In genomic region chr8:120224521-120225420, GRCm38 (mm10) we compare ENCODE assay signal across 12 mouse cellular contexts. TPM values are rescaled to one million over a fixed set of nuclear protein-coding genes. Genes with fewer than 3 reads are reported as not detected.
A peak's percentile ranks its signal among the peaks of the same experiment; 100 is the strongest.
DNase-seq lines count a peak whose midpoint lies in the region; ATAC-seq and TF ChIP-seq lines count a peak whose summit lies in the region.
"Had no signal": no experiment of that assay in that cellular context is flagged by ENCODE, and none has a peak within 500 bp of the region (broad histone marks: within the 10 kb centered on the region; RNA-seq: fewer than 3 reads in every experiment).

No protein-coding gene starts in this region.

- no peak overlapping the region for H3K4me2 ChIP-seq in forebrain, postnatal 0 days (ENCODE audit: low read depth)
- no peak overlapping the region for H3K4me2 ChIP-seq in neural tube, embryonic 11.5 days (ENCODE audit: low read depth)
- no peak overlapping the region for H3K4me2 ChIP-seq in neural tube, embryonic 15.5 days
- H3K4me2 ChIP-seq: lung, embryonic 15.5 days had no signal

- no peaks in the 10 kb centered on the region for H3K36me3 ChIP-seq in forebrain, embryonic 10.5 days (replicated peaks)
- H3K36me3 ChIP-seq in forebrain, postnatal 0 days (ENCODE audit: insufficient read depth) = no peaks in the 10 kb centered on the region
- no peaks in the 10 kb centered on the region for H3K36me3 ChIP-seq in neural tube, embryonic 11.5 days (ENCODE audit: control insufficient read depth, insufficient read depth, low read length)
- H3K36me3 ChIP-seq in neural tube, embryonic 15.5 days = no peaks in the 10 kb centered on the region
- no peaks in the 10 kb centered on the region for H3K36me3 ChIP-seq in limb, embryonic 10.5 days
- H3K36me3 ChIP-seq: lung, embryonic 15.5 days had no signal

- peak overlapping the region; percentile 84 for H3K27ac ChIP-seq in forebrain, embryonic 10.5 days
- H3K27ac ChIP-seq in forebrain, postnatal 0 days (ENCODE audit: low read depth, low read length) = no peak overlapping the region
- H3K27ac ChIP-seq in neural tube, embryonic 11.5 days (ENCODE audit: low read depth, low read length) = 0 out of 2 replicates have a peak overlapping the region, but pooled peaks have one; percentile 23
- no peak overlapping the region for H3K27ac ChIP-seq in neural tube, embryonic 15.5 days (replicated peaks)
- peak overlapping the region; percentile 72 for H3K27ac ChIP-seq in limb, embryonic 10.5 days
- H3K27ac ChIP-seq: lung, embryonic 15.5 days had no signal

- H3K9ac ChIP-seq in forebrain, postnatal 0 days = no peak overlapping the region
- H3K9ac ChIP-seq in neural tube, embryonic 11.5 days (ENCODE audit: low read length) = peak overlapping the region; percentile 26; the same call in 1 of the 2 replicates
- no peak overlapping the region for H3K9ac ChIP-seq in neural tube, embryonic 15.5 days (replicated peaks)
- H3K9ac ChIP-seq: lung, embryonic 15.5 days had no signal

- H3K9me3 ChIP-seq in forebrain, embryonic 10.5 days = no peaks in the 10 kb centered on the region
- no peaks in the 10 kb centered on the region for H3K9me3 ChIP-seq in forebrain, postnatal 0 days (ENCODE audit: low read length)
- no peaks in the 10 kb centered on the region for H3K9me3 ChIP-seq in neural tube, embryonic 11.5 days (ENCODE audit: control insufficient read depth, low read length)
- no peaks in the 10 kb centered on the region for H3K9me3 ChIP-seq in neural tube, embryonic 15.5 days (replicated peaks)
- no peaks in the 10 kb centered on the region for H3K9me3 ChIP-seq in limb, embryonic 10.5 days (replicated peaks)
- H3K9me3 ChIP-seq: lung, embryonic 15.5 days had no signal

- H3K4me1 ChIP-seq in forebrain, embryonic 10.5 days = peaks cover 84% of the 10 kb centered on the region
- peaks cover 4% of the 10 kb centered on the region; the same call in 1 of the 2 replicates for H3K4me1 ChIP-seq in forebrain, postnatal 0 days (ENCODE audit: insufficient read depth)
- peaks cover 58% of the 10 kb centered on the region for H3K4me1 ChIP-seq in neural tube, embryonic 11.5 days (ENCODE audit: control insufficient read depth, insufficient read depth, low read length)
- H3K4me1 ChIP-seq in neural tube, embryonic 15.5 days = peaks cover 55% of the 10 kb centered on the region
- H3K4me1 ChIP-seq in limb, embryonic 10.5 days = peaks cover 91% of the 10 kb centered on the region

- peaks cover 56% of the 10 kb centered on the region for H3K27me3 ChIP-seq in forebrain, embryonic 10.5 days (ENCODE audit: poor library complexity, severe bottlenecking)
- H3K27me3 ChIP-seq in forebrain, postnatal 0 days (ENCODE audit: insufficient read depth, low read length) = no peaks in the 10 kb centered on the region
- no peaks in the 10 kb centered on the region for H3K27me3 ChIP-seq in neural tube, embryonic 11.5 days (ENCODE audit: control insufficient read depth, insufficient read depth, low read length)
- H3K27me3 ChIP-seq in neural tube, embryonic 15.5 days (replicated peaks) = no peaks in the 10 kb centered on the region
- H3K27me3 ChIP-seq in limb, embryonic 10.5 days (ENCODE audit: low read depth, poor library complexity, severe bottlenecking) = peaks cover 16% of the 10 kb centered on the region

- no peak for ATAC-seq in forebrain, postnatal 0 days
- ATAC-seq in neural tube, embryonic 11.5 days (ENCODE audit: insufficient read depth, low FRiP score, low TSS enrichment) = no peak
- ATAC-seq in neural tube, embryonic 15.5 days (ENCODE audit: low FRiP score) = no peak
- no peak for ATAC-seq in frontal cortex, adult (ENCODE audit: low TSS enrichment)

- WGBS in forebrain, embryonic 10.5 days = 52% methylated on average over 11 of the region's 11 CpGs
- 45% methylated on average over 11 of the region's 11 CpGs for WGBS in forebrain, postnatal 0 days
- WGBS in neural tube, embryonic 11.5 days = 42% methylated on average over 10 of the region's 11 CpGs
- 48% methylated on average over 11 of the region's 11 CpGs for WGBS in neural tube, embryonic 15.5 days
- WGBS in limb, embryonic 10.5 days = 38% methylated on average over 11 of the region's 11 CpGs

- TF ChIP-seq CTCF in forebrain, postnatal 0 days (IDR thresholded peaks at IDR 0.05; ENCODE audit: low read depth) = no peak

- no peak for DNase-seq in forebrain, embryonic 10.5 days (ENCODE audit: extremely low spot score, low spot score)
- no peak for DNase-seq in forebrain, postnatal 0 days
- no peak for DNase-seq in neural tube, embryonic 11.5 days (ENCODE audit: low spot score)
- peak; percentile 55 for DNase-seq in limb, embryonic 10.5 days (ENCODE audit: low spot score)
- no peak for DNase-seq in ovary, adult 18-20 months (ENCODE audit: low spot score)
- DNase-seq in cerebellum, adult 11-12 months = no peak
- DNase-seq: cerebellum, adult 18-20 months had no signal

- H3K4me3 ChIP-seq in forebrain, embryonic 10.5 days = no peak overlapping the region
- no peak overlapping the region for H3K4me3 ChIP-seq in forebrain, postnatal 0 days (ENCODE audit: low read depth, low read length)
- H3K4me3 ChIP-seq in neural tube, embryonic 11.5 days (ENCODE audit: low read depth, low read length) = no peak overlapping the region
- no peak overlapping the region for H3K4me3 ChIP-seq in neural tube, embryonic 15.5 days (replicated peaks)
- H3K4me3 ChIP-seq in limb, embryonic 10.5 days = no peak overlapping the region
- H3K4me3 ChIP-seq: lung, embryonic 15.5 days had no signal

RNA-seq across cellular contexts. Expression of gene Gse1, which starts 3.5 kb away (rescaled TPM):
- 11.1 and 12.0 TPM in 2 replicates for polyA plus RNA-seq in forebrain, embryonic 10.5 days (2016; fragmentation: Nextera tagmentation; extraction: Ambion mirVana)
- 24.2 and 48.2 TPM in 2 replicates for total RNA-seq in forebrain, postnatal 0 days (2014; rRNA removed)
- polyA plus RNA-seq in forebrain, postnatal 0 days (2015; fragmentation: Nextera tagmentation; extraction: Ambion mirVana) = 10.5 and 15.9 TPM in 2 replicates
- polyA plus RNA-seq in neural tube, embryonic 11.5 days (2014; fragmentation: Nextera tagmentation; extraction: Ambion mirVana) = 19.9 and 33.5 TPM in 2 replicates
- 12.2 and 14.0 TPM in 2 replicates for polyA plus RNA-seq in neural tube, embryonic 15.5 days (2015; fragmentation: Nextera tagmentation; extraction: Ambion mirVana)
- polyA plus RNA-seq in limb, embryonic 10.5 days (2016; fragmentation: Nextera tagmentation; extraction: Ambion mirVana) = 6.7 and 8.1 TPM in 2 replicates

RNA-seq across cellular contexts. Expression of gene Fam92b, which starts 47.5 kb away (rescaled TPM):
- polyA plus RNA-seq in forebrain, embryonic 10.5 days (2016; fragmentation: Nextera tagmentation; extraction: Ambion mirVana) = 2.0 TPM in 2 replicates
- 1.2 and 2.1 TPM in 2 replicates for total RNA-seq in forebrain, postnatal 0 days (2014; rRNA removed)
- polyA plus RNA-seq in forebrain, postnatal 0 days (2015; fragmentation: Nextera tagmentation; extraction: Ambion mirVana) = 1.1 and 1.6 TPM in 2 replicates
- polyA plus RNA-seq in neural tube, embryonic 11.5 days (2014; fragmentation: Nextera tagmentation; extraction: Ambion mirVana) = 0.90 and 1.0 TPM in 2 replicates
- polyA plus RNA-seq in neural tube, embryonic 15.5 days (2015; fragmentation: Nextera tagmentation; extraction: Ambion mirVana) = 1.6 and 1.7 TPM in 2 replicates
- 0.16 TPM in 1 of 2 replicates, not detected in the other for polyA plus RNA-seq in limb, embryonic 10.5 days (2016; fragmentation: Nextera tagmentation; extraction: Ambion mirVana)
- polyA plus RNA-seq: activated CD4-positive, CD25-positive, alpha-beta regulatory T cell, adult 4 months; inflammation-experienced regulatory T-cells, adult 6 months had no signal

Comparison
In these comparisons a context has a peak if more than half of its experiments do, and no peak if none do; other contexts are left out.
1. H3K27ac ChIP-seq: peak in forebrain, embryonic 10.5 days (single experiment), neural tube, embryonic 11.5 days (single experiment) and limb, embryonic 10.5 days (single experiment); none in forebrain, postnatal 0 days (single experiment) and neural tube, embryonic 15.5 days (single experiment).